Mouse (Mus musculus): ENCODE measurements around the gene Nxpe2. TPM values are rescaled to one million over a fixed set of nuclear protein-coding genes. Genes with fewer than 3 reads are reported as not detected.
"Not testable (repeated sequence)": the region's sequence is repeated elsewhere in the genome, so short reads cannot be mapped to it uniquely, and the experiment has no call there.

Gene Nxpe2
- polyA plus RNA-seq (2015; fragmentation: Nextera tagmentation; extraction: Ambion mirVana), result 0.69 and 1.1 TPM in 2 replicates

DNA sequence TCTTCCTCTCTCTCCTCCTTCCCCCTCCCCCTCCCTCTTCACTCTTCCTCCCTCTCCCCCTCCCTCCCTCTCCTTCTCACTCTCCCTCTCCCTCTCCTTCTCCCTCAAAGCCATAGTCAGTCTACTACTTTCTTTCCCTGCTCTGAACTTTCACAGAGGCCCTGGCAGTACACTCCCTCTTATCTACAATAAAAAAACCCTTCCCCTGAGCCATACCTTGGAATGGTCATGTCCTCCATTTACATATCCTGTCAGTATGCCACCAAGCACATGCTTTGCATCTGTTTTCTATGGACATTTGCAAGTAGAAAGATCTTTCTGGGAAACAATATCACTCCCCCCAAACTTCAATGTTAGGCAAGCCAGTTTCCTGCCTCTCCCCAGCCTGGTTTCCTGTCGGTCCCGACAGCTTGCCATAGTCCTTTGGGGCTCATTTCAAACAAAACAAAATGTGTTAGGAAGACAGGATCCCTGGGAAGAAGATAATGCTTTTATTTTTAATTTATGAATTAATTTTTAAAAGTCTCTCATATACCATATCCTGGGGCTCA is at the start of gene Nxpe2:
Gene Nxpe2 (minus strand): TSS at position 307 of the 551 bp plus-strand sequence.
- DNase-seq (ENCODE audit: low spot score), result no peak

DNA sequence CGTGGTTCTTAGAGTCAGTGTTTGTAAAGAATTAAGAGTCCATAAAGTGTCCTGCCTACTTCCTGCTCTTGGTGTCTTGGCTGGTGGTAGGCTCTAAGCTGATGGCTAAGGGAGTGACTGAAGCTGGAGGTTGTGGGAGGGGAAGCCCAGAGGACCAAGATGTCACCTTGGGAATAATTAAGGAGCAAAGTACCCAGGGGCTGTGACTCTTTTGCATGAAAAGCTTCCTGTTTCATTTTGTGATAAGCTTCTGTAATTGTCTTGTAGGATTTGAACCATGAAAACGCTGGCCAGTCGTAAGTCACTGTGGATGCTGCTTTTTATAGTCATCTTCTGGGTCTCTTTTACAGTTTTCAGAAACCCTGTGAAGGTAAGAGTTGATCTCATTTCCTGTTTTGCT is 36.7 kb upstream of the Nxpe2 start:
- no peak for DNase-seq (ENCODE audit: low spot score)

DNA sequence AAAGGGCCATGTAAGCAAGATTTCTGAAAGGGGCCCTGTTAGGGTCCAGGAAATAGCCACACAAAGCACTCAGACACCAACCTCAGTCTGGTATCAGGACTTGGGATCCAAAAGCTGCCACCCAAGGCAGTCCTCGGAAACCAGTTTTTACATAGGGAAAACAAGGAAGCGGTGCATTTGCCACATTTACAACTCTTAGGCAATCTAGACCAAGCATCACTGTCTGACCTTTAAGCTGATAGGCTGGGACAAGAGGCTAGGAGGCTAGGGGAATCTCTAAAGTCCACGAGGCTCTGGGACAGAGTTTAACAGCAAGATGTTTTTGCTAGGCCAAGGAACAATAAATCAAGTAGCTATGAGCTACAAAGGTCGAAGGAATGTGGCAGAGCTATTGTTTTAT is 35.2 kb upstream of the Nxpe2 start:
- no peak for DNase-seq (ENCODE audit: low spot score)

DNA sequence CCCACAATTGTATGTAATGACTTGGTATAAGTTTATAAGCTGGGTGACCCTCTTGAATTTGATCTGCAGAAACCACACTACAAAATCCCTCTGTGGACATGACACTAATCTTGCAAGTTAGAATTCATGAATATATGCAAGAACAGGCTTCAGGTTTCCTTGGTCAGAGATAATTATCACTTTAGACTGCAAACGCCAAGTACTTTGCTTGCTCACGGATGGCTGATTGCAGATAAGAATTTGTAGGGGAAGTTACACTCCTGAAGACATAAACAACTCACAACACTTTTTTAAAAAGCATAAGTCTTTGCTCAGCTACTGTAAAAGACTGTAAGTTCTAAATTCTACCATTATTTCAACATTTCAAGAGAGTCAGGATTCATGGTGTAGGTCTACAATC is 21.1 kb upstream of the Nxpe2 start:
- no peak for DNase-seq (ENCODE audit: low spot score)

DNA sequence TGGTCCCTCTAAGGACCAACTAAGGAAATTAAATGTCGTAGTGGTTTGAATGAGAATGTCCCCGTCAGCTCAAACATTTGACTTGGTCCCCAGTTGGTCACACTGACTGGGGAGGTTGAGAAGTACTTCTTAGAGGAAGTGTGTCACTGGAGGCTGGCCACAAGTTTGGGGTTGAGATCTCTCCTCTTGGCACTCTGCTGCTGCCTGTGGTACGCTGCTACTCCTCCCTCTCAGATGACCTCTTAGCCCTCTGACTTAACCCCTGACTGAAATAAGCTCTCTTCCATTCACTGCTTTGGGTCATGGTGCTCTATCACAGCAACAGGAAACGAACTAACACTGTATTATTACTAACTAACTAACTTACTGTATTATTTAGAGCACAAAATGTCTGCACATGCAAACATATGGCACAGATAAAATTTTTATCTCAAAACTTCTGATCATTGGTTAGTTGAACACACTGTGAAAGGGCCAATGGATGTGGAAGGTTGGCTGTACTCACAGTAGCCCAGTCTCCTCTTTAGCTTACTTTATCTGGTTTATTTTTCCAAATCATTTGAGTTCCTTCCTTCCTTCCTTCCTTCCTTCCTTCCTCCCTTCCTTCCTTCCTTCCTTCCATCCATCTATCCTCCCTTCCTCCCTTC is 20.1 kb upstream of the Nxpe2 start:
- DNase-seq (ENCODE audit: low spot score), result no peak

DNA sequence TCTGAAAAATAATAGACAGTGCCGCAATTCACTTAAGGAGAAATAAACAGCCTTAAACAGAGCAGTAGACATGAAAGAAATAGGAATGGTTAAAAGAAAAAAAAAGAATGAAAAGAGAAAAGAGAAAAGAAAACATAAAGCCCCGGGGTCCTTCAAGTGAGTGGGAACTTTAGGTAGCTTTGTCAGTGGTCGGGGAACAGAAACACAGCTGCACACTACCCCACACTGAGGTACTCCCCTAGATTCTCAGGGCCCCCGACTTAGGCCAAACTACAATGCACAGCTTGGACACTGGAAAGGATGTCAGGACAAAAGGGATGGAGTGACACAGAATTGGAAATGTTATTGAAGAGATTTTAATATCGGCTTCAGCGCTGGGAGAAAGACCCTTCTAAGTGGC is 9.5 kb upstream of the Nxpe2 start:
- no peak for DNase-seq (ENCODE audit: low spot score)

DNA sequence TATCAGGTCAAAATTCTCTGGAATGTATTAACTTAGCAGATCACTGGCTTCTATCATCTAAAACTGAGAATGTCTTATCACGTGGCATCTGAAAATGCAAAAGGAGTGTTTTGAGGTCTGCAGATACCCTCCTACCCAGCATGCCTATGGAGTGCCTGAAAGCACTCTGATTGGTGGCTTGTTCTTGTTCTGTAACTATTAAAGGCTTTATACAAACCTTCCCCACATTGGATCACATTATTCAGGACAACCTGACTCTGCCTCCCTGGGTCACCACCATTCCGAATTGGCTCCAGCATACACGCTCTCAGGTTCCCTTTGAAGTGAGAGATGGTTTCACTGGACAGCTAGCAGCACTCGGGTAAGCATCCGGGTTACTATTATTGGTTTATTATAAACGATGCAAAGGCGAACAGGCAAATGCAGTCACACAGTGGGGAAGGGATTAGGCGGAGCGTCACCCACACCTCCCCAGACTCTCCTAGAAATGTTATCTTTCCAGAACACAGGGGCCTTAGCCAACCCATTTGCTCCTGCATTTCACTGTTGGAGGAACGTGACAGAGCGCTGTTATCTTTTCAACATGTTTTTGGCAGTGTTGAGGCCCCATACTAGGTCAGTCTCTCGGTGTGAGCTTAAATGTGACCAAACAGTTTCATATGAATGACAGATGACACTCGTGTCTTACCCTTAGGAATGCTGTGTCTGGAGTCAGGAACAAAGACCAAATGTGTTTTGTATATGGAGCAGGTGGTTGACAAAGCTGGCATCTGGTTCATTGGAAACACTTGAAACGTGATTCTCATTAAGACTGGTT is 8.8 kb upstream of the Nxpe2 start:
- DNase-seq (ENCODE audit: low spot score), result no peak

DNA sequence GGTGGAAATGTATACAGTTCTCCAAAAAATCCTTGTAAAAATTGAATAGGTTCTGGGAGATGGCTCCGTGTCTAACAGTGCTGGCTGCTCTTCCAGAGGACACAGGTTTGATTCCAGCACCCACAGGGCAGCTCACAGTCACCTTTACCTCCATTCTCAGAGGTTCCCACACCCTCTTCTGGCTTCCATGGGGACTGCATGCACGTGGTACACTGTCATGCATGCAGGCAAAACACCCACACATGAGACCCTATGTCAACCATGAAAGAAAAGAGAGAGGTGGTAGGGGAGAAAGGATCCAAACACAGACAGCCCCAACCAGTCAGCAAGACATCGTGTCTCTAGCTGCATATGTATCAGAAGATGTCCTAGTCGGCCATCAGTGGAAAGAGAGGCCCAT is 7.6 kb upstream of the Nxpe2 start:
- DNase-seq (ENCODE audit: low spot score), result no peak

DNA sequence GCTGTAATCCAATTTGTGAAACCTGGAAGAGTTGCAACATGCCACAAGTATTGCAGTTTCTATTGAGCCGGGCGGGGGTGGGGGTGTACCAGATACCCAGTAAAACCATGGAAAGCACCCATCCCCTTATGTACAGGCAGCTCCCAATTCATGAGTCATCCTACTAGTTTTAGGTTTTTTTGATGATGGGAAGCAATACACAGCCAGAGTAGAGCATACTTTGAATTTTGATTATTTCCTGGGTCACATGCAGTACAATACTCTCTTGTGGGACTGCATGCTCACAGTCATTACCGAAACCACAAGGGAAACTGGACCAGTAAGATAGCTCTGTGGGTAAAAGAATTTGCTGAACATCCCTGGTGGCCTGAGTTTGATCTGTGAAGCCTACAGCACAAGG is 3.8 kb upstream of the Nxpe2 start:
- no peak for DNase-seq (ENCODE audit: low spot score)

DNA sequence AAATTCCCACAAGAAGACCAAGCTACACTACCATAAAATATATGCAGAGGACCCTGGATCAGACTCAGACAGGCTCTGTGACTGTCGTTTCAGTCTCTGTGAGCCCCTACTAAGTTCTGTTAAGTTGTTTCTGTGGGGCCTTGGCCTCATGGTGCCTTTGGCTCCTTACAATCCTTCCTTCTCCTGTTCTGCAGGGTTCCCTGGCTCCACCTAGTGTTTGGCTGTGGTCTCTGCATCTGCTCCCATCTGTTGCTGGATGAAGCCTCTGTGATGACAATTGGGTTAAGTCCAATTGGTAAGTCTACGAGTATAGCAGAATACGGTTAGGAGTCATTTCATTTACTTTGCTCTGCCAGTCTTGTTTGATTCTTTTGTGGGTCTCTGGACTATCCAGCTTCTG is 1.5 kb upstream of the Nxpe2 start:
- peak; percentile 42 for DNase-seq (ENCODE audit: low spot score)

DNA sequence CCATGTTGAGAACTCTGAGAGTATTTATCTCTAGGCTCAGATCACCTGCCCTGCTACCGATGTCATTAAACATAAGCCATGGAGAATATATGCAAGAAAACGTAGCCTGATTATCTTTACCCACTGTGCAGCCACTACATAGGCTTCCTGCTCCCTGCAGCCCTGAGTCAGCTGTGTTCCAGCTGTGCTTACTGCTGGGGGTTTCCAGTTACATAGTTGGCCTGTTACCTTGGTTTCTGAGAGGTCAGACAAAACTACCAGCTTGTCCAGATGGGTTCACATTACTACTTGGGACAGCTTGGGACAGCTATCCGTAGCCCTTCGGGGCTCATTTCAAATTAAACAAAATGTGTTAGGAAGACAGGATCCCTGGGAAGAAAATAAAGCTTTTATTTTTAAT is 868 bp upstream of the Nxpe2 start:
- DNase-seq (ENCODE audit: low spot score), result no peak

DNA sequence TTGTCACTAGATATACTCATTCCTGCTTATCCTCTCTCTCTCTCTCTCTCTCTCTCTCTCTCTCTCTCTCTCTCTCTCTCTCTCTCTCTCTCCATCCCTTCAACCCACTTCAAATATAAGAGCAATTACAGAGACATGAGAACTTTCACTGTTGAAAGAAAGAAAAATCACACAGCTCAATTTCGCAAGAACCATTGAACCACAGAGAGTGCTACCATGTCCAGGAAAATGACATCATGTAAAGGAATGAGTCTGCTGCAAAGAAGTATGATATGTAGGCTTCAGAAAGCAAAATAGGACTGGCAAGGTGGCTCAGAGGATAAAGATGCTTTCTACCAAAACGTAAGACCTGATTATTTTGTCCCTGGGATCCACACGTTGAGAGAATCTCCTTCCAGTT is 7.4 kb downstream of the Nxpe2 start:
- no peak for DNase-seq (ENCODE audit: low spot score)

DNA sequence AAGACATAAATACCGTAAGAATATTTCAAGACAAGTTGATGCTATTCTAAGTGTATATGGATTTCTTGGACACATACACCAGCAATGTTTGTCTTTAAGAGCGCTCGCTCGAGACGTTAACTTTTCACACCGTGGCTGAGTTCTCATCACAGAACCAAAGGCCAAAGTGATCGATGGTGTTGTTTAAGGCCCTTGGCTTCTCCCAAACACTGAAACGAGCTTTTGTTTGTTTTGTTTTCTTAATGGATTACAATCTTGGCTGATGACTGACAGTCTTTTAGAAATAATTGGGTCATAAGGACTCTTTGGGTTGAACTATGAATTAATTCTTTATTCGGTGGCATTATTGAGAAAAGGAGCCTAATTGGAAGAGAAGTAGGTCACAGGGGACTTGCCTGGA is 7.8 kb downstream of the Nxpe2 start:
- no peak for DNase-seq (ENCODE audit: low spot score)

DNA sequence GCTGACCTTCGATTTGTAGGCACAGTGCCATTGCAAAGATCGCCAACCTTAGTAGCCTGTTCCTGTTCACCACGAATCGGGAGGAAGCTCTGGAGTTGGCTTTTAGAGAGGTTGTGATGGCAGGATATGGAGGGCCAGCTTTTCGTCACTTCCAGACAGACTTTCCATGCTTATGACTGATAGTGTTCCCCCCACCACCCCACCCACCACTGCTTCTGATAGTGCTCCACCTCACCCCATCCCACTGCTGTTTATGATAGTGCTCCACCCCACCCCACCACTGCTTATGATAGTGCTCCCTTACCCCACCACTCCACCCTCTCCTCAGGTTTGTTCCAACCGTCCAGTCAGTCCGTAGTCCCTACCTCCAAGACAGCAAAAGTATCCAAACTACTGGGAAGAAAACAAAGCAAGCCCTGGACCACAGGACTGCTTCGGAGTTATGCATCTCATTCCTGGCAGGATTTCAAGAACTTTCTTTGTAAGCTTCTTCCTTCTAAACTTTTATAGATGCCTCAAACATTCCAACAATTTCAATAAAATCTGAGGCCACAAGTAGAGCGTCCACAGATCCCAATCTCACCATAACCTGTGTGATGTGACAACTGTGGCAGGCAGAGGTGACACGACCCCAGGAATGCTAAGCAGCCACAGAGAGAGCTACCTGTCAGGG is 12.4 kb downstream of the Nxpe2 start:
- DNase-seq (ENCODE audit: low spot score), result no peak

DNA sequence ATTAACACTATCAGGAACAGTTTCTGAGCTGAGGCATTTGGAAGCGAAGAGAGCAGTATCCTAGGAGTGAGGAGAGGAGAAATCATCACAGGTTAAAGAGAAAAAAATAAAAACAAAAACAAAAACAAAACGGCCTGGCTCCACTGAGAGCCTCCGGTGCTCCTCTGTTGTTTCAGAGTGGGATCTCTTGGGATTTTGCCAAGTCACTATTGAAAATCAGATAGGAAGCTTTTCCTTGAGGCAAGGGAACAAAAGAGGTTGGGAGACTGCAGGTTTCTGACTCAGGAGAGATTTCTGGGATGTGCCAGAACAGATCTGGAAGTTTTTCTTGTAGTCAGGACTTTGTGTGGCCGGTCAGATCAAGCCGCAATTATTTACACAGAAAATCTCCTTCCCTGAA is 13.7 kb downstream of the Nxpe2 start:
- no peak for DNase-seq (ENCODE audit: low spot score)

DNA sequence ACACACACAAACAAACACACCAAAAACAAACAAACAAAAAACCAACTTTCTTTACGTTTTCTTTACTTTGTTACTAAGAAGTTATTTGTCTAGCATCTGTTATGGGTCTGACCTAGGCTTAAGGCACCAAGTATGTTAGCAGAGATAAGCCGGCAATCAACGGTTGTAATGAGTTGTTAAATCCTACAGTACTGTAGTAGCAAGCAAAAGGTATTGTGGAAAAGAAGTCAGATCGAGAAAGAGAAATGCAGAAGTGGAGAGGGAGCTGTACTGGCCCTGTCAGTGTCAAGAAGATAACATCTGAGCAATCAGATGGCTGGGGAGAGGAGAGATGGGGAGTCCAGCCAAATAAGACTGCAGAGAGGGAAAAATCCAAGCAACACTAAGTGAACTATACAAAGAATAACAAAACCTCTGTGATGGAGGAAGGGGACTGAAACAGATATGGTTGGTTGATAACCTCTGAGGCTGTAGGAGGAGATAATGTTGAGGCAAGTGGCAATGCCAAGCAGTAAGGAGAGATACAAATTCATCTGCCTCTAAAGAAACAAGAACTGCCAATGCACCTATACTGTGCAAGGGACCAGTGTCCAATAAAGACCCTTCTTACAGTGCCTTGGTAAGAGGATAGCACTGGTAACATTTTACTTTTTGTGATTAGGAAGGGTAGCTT is 14.3 kb downstream of the Nxpe2 start:
- no peak for DNase-seq (ENCODE audit: low spot score)

DNA sequence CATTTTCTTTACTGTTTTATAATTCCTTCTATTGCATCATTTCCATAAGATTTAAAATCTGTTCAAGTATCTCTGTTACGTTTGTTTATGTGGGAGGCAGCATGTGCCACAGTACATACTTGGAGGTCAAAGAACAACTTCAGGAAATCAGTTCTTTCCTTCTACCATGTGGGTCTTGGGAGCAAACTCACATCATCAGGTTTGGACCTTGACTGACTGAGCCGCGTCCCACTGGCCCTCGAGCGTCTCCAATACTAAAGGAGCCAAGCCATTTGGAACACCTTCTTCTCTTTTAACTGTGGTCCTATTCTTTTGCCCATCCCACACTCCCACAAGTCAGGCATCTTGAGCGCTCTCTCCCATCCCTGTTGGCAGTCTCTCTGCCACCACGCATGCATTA is 23.7 kb downstream of the Nxpe2 start:
- DNase-seq (ENCODE audit: low spot score), result no peak

DNA sequence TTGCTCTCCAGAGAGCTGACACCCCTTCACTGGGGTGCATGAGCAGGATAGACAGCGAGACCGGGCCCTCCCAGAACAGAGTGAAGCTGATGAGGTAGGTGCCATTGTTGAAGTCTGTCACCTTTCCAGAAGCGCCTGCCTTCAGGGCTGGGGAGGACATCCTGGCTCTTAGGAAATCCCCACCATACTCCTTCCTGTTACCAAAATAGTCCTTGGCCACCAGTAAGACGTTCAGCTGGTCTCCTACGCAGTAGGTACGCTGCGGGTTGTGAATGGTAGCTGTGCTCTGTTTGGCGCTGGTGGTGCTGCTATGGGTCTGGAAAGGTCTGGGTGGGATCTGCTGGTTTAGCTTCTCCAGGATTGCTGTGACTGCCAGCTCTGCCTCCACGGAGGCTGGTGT is 26.9 kb downstream of the Nxpe2 start:
- DNase-seq (ENCODE audit: low spot score), result no peak

DNA sequence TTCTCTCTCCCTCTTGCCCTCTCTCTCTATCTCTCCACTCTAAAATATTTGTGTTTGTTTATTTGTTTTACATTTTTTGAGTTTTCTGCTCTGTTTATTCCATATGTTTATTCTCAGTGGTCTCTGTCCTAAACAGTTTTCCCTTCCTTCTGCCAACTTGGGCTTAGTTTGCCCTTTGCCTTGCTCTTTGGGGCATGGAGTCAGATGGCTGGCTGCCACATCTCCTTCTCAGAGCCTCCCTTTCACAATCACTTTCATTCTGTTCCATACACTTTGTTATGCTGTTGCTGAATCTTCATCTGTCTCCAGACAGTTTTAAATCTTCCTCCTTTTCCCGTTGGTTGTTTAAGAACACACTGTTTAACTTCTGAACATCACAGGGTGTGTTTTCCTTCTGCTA is 37.4 kb downstream of the Nxpe2 start:
- DNase-seq (ENCODE audit: low spot score), result no peak

DNA sequence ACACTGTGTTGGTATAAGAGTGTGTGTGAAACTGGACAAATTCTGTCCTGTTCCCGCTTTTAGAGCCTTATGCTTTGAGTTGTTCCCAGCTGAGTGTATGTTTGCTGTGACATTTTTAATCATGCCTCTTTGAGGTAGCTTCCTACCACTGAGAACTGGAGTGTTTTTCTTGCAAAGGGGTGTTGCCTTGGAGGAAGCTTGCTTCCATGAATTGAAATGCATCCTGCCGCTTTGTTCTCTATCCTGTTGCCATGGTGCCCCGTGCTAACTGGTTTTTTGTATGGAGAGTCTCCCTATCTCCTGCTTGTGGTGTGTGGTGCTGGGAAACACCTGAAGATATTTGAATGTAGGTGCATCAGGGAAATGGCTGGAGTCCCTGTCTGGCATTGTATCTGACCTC is 39.1 kb downstream of the Nxpe2 start:
- DNase-seq (ENCODE audit: low spot score), result no peak

DNA sequence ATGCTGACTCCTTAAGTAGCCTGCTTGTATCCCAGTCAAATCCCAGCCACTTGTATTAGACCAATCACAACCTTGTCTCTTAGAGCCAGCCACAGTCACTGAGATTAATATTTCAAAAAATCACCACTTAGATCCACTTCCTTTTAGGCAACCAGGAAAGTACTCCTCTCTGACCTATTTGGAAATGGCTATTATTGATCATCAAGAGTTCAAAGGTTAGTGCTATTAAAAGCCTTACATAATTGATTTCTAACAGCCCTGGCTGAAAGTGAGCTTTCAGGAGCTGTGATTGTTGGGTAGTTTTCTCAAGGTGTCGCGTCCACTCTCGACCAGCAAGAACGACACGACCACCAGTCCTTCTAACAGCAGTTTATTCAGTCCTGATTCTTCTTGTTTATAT is 42.0 kb downstream of the Nxpe2 start:
- DNase-seq (ENCODE audit: low spot score), result no peak

DNA sequence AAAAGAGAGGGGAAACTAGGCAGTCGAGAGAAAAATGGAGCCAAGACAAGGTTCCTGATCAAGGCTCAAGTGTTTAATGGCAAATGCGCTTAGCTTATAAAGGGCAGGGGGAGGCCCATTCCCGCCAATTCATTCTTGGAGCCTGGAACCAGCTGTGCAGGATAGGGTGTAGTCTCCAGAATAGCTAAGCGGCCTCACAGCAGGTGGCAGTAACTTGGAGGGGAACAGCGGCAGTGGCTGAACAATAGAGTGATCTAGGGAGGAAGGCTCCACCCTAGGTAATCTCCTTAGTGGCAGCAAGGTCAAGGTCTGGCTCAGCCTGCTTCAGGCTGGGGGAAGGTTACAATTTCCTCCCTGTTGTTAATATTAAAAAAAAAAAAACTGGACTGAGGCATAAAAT is 49.7 kb downstream of the Nxpe2 start:
- not testable (repeated sequence) for DNase-seq (ENCODE audit: low spot score)

Measured in thymus, postnatal 0 days (tissue).